Mouse (Mus musculus): ENCODE measurements around the gene Camk1d. TPM values are rescaled to one million over a fixed set of nuclear protein-coding genes. Genes with fewer than 3 reads are reported as not detected.

The Camk1d gene
- total and polyA plus RNA-seq, 3 experiments, result 4.6 to 12.4 (median 4.8) TPM

GRCm38 (mm10) chr2:5584318-5585027 is 129.8 kb downstream of the Camk1d start:
- in situ Hi-C loops (cut with MboI; ENCODE audit: low pct_ligation_motif_present, low pct_unique_long_range_greater_than_20kb, low sequenced_read_pairs) (no loop called here), dilution Hi-C loops (cut with MboI; ENCODE audit: extremely low pct_ligation_motif_present, extremely low pct_unique_long_range_greater_than_20kb, low sequenced_read_pairs) (no loop called here)
- Histone ChIP-seq H3K4me1 (ENCODE audit: control insufficient read depth in 1 of 2, insufficient read depth in 2 of 2) (peaks cover 19 to 55% of the 10 kb centered on the region in 2 experiments), H3K9me3 (replicated peaks; ENCODE audit: low read length) (no peaks in the 10 kb centered on the region), H3K27me3 (replicated peaks) (no peaks in the 10 kb centered on the region), H3K4me2 (ENCODE audit: insufficient read depth, low read depth, poor library complexity, severe bottlenecking) (no peak overlapping the region), H3K27ac (ENCODE audit: insufficient read depth, low read depth) (no peak overlapping the region), H3K79me2 (replicated peaks; ENCODE audit: control insufficient read depth, extremely low read depth, insufficient read depth, poor library complexity, severe bottlenecking) (no peaks in the 10 kb centered on the region; the same call in 1 of the 2 replicates), H3K36me3 (replicated peaks in 1 of 2; ENCODE audit: control insufficient read depth in 1 of 2, insufficient read depth in 1 of 2, low read length in 1 of 2) (peaks cover 0 to 2% of the 10 kb centered on the region in 2 experiments), H3K4me3 (replicated peaks in 1 of 3; ENCODE audit: low read depth in 2 of 3, low read length in 2 of 3, poor library complexity in 1 of 3) (no peak overlapping the region), H3K9ac (ENCODE audit: insufficient read depth, low read depth) (no peak overlapping the region)
- no peak for TF ChIP-seq GABPA (IDR thresholded peaks at IDR 0.05; ENCODE audit: insufficient replicate concordance, low read depth, low read length)
- TF ChIP-seq MXI1 (IDR thresholded peaks at IDR 0.05; ENCODE audit: low read depth, low read length), result no peak
- no peak for TF ChIP-seq PAX5 (IDR thresholded peaks at IDR 0.05; ENCODE audit: low read length)
- no peak for TF ChIP-seq NRF1 (IDR thresholded peaks at IDR 0.05; ENCODE audit: low read depth, low read length)
- no peak for TF ChIP-seq TCF12 (IDR thresholded peaks at IDR 0.05; ENCODE audit: low read depth, low read length)
- TF ChIP-seq POLR2AphosphoS2 (IDR thresholded peaks at IDR 0.05; ENCODE audit: low read depth, low read length), result no peak
- TF ChIP-seq JUND (conservative IDR thresholded peaks at IDR 0.05; ENCODE audit: low read depth, low read length), result no peak
- no peak for TF ChIP-seq CHD2 (IDR thresholded peaks at IDR 0.05; ENCODE audit: low read length)
- TF ChIP-seq RCOR1 (conservative IDR thresholded peaks at IDR 0.05; ENCODE audit: low read depth, low read length), result no peak
- no peak for TF ChIP-seq E2F4 (IDR thresholded peaks at IDR 0.05; ENCODE audit: insufficient replicate concordance, low read depth, low read length)
- no peak for TF ChIP-seq USF2 (conservative IDR thresholded peaks at IDR 0.05; ENCODE audit: low read depth, low read length)
- no peak for TF ChIP-seq RAD21 (IDR thresholded peaks at IDR 0.05; ENCODE audit: low read depth, low read length)
- TF ChIP-seq EP300 (IDR thresholded peaks at IDR 0.05; ENCODE audit: low read length), result no peak
- TF ChIP-seq ZKSCAN1 (IDR thresholded peaks at IDR 0.05; ENCODE audit: borderline replicate concordance, low read depth, low read length), result no peak
- TF ChIP-seq CHD1 (IDR thresholded peaks at IDR 0.05; ENCODE audit: low read depth, low read length), result no peak
- no peak for TF ChIP-seq POLR2A (IDR thresholded peaks at IDR 0.05; ENCODE audit: low read depth, low read length)
- no peak for TF ChIP-seq NELFE (IDR thresholded peaks at IDR 0.05; ENCODE audit: low read depth, low read length)
- no peak for TF ChIP-seq MAX (IDR thresholded peaks at IDR 0.05; ENCODE audit: low read length)
- TF ChIP-seq ETS1 (conservative IDR thresholded peaks at IDR 0.05; ENCODE audit: low read depth, low read length), result no peak
- no peak for DNase-seq (ENCODE audit: extremely low read depth)

GRCm38 (mm10) chr2:5579391-5579790 is 134.9 kb downstream of the Camk1d start:
- H3K36me3 ChIP-seq (replicated peaks in 1 of 2; ENCODE audit: control insufficient read depth in 1 of 2, insufficient read depth in 1 of 2, low read length in 1 of 2), result peaks cover 0 to 12% of the 10 kb centered on the region in 2 experiments
- no peak for TF ChIP-seq MAFK (IDR thresholded peaks at IDR 0.05; ENCODE audit: insufficient replicate concordance, low read length)
- H3K27ac ChIP-seq (ENCODE audit: insufficient read depth, low read depth), result no peak overlapping the region
- no peaks in the 10 kb centered on the region for H3K79me2 ChIP-seq (replicated peaks; ENCODE audit: control insufficient read depth, extremely low read depth, insufficient read depth, poor library complexity, severe bottlenecking)
- H3K4me3 ChIP-seq (replicated peaks in 1 of 3; ENCODE audit: low read depth in 2 of 3, low read length in 2 of 3, poor library complexity in 1 of 3), result no peak overlapping the region
- no peaks in the 10 kb centered on the region for H3K9me3 ChIP-seq (replicated peaks; ENCODE audit: low read length)
- no peak overlapping the region for H3K9ac ChIP-seq (ENCODE audit: insufficient read depth, low read depth)
- dilution Hi-C loops (cut with MboI; ENCODE audit: extremely low pct_ligation_motif_present, extremely low pct_unique_long_range_greater_than_20kb, low sequenced_read_pairs) (no loop called here), in situ Hi-C loops (cut with MboI; ENCODE audit: low pct_ligation_motif_present, low pct_unique_long_range_greater_than_20kb, low sequenced_read_pairs) (no loop called here)
- no peak overlapping the region for H3K4me2 ChIP-seq (ENCODE audit: insufficient read depth, low read depth, poor library complexity, severe bottlenecking)
- DNase-seq (ENCODE audit: extremely low read depth), result peak; percentile 48
- H3K4me1 ChIP-seq (ENCODE audit: control insufficient read depth in 1 of 2, insufficient read depth in 2 of 2), result peaks cover 7 to 54% of the 10 kb centered on the region in 2 experiments
- no peaks in the 10 kb centered on the region for H3K27me3 ChIP-seq (replicated peaks)
